Mouse (Mus musculus): Measurements from ENCODE around the gene Nostrin. TPM values are rescaled to one million over a fixed set of nuclear protein-coding genes. Genes with fewer than 3 reads are reported as not detected.

Nostrin gene
- total and polyA plus RNA-seq, 3 experiments: 0.11 TPM; not detected in 2

- no peak overlapping the region for H3K4me3 ChIP-seq (ENCODE audit: low read depth, low read length)
- no peak for ATAC-seq (ENCODE audit: extremely low read depth, insufficient number of reproducible peaks, low FRiP score, poor library complexity, severe bottlenecking)
These were observed 3.0 kb upstream of the Nostrin start for GRCm38 (mm10) chr2:69132488-69133040.

GRCm38 (mm10) chr2:69134186-69134585 is 1.4 kb upstream of the Nostrin start:
- Histone ChIP-seq H3K4me1 (ENCODE audit: insufficient read depth, low read depth, low read length) (no peaks in the 10 kb centered on the region), H3K36me3 (replicated peaks) (no peaks in the 10 kb centered on the region)

More at GRCm38 (mm10) chr2:69132488-69133040, 3.0 kb upstream of the Nostrin start:
- Histone ChIP-seq H3K4me1 (ENCODE audit: insufficient read depth, low read depth, low read length) (no peaks in the 10 kb centered on the region), H3K9me3 (replicated peaks) (no peaks in the 10 kb centered on the region), H3K27me3 (ENCODE audit: insufficient read depth, low read length) (peaks cover 11% of the 10 kb centered on the region), H3K36me3 (replicated peaks) (no peaks in the 10 kb centered on the region)
- TF ChIP-seq CTCF (IDR thresholded peaks at IDR 0.05; ENCODE audit: low read depth, low read length) (no peak), GATA2 (IDR thresholded peaks at IDR 0.05; ENCODE audit: borderline replicate concordance, low read depth, low read length) (no peak), GATA1 (IDR thresholded peaks at IDR 0.05; ENCODE audit: borderline replicate concordance, low read length) (no peak), TAL1 (conservative IDR thresholded peaks at IDR 0.05; ENCODE audit: low read depth, low read length) (no peak), POLR2AphosphoS5 (IDR thresholded peaks at IDR 0.05; ENCODE audit: insufficient replicate concordance, low read depth, low read length) (no peak)
- no peak for DNase-seq (ENCODE audit: low spot score)

GRCm38 (mm10) chr2:69134937-69135336 is 663 bp upstream of the Nostrin start:
- DNase-seq (ENCODE audit: low spot score) (no peak), ATAC-seq (ENCODE audit: extremely low read depth, insufficient number of reproducible peaks, low FRiP score, poor library complexity, severe bottlenecking) (no peak)
- peaks cover 5% of the 10 kb centered on the region for H3K27me3 ChIP-seq (ENCODE audit: insufficient read depth, low read length)
- no peaks in the 10 kb centered on the region for H3K4me1 ChIP-seq (ENCODE audit: insufficient read depth, low read depth, low read length)
- no peak overlapping the region for H3K4me3 ChIP-seq (ENCODE audit: low read depth, low read length)
- H3K36me3 ChIP-seq (replicated peaks): no peaks in the 10 kb centered on the region
- no peaks in the 10 kb centered on the region for H3K9me3 ChIP-seq (replicated peaks)
- TF ChIP-seq POLR2AphosphoS5 (IDR thresholded peaks at IDR 0.05; ENCODE audit: insufficient replicate concordance, low read depth, low read length): no peak
- TF ChIP-seq GATA1 (IDR thresholded peaks at IDR 0.05; ENCODE audit: borderline replicate concordance, low read length): no peak
- no peak for TF ChIP-seq TAL1 (conservative IDR thresholded peaks at IDR 0.05; ENCODE audit: low read depth, low read length)
- TF ChIP-seq GATA2 (IDR thresholded peaks at IDR 0.05; ENCODE audit: borderline replicate concordance, low read depth, low read length): no peak
- no peak for TF ChIP-seq CTCF (IDR thresholded peaks at IDR 0.05; ENCODE audit: low read depth, low read length)

More at GRCm38 (mm10) chr2:69134186-69134585, 1.4 kb upstream of the Nostrin start:
- Histone ChIP-seq H3K4me3 (ENCODE audit: low read depth, low read length) (no peak overlapping the region), H3K9me3 (replicated peaks) (no peaks in the 10 kb centered on the region), H3K27me3 (ENCODE audit: insufficient read depth, low read length) (peaks cover 5% of the 10 kb centered on the region)
- ATAC-seq (ENCODE audit: extremely low read depth, insufficient number of reproducible peaks, low FRiP score, poor library complexity, severe bottlenecking) (no peak), DNase-seq (ENCODE audit: low spot score) (no peak)
- TF ChIP-seq GATA2 (IDR thresholded peaks at IDR 0.05; ENCODE audit: borderline replicate concordance, low read depth, low read length) (no peak), POLR2AphosphoS5 (IDR thresholded peaks at IDR 0.05; ENCODE audit: insufficient replicate concordance, low read depth, low read length) (no peak), CTCF (IDR thresholded peaks at IDR 0.05; ENCODE audit: low read depth, low read length) (no peak), TAL1 (conservative IDR thresholded peaks at IDR 0.05; ENCODE audit: low read depth, low read length) (no peak), GATA1 (IDR thresholded peaks at IDR 0.05; ENCODE audit: borderline replicate concordance, low read length) (no peak)

- H3K27me3 ChIP-seq (ENCODE audit: insufficient read depth, low read length): peaks cover 8% of the 10 kb centered on the region
- no peaks in the 10 kb centered on the region for H3K36me3 ChIP-seq (replicated peaks)
- no peaks in the 10 kb centered on the region for H3K9me3 ChIP-seq (replicated peaks)
- no peaks in the 10 kb centered on the region for H3K4me1 ChIP-seq (ENCODE audit: insufficient read depth, low read depth, low read length)
- ATAC-seq (ENCODE audit: extremely low read depth, insufficient number of reproducible peaks, low FRiP score, poor library complexity, severe bottlenecking) (no peak), DNase-seq (ENCODE audit: low spot score) (no peak)
- TF ChIP-seq TAL1 (conservative IDR thresholded peaks at IDR 0.05; ENCODE audit: low read depth, low read length) (no peak), GATA1 (IDR thresholded peaks at IDR 0.05; ENCODE audit: borderline replicate concordance, low read length) (no peak), CTCF (IDR thresholded peaks at IDR 0.05; ENCODE audit: low read depth, low read length) (no peak), POLR2AphosphoS5 (IDR thresholded peaks at IDR 0.05; ENCODE audit: insufficient replicate concordance, low read depth, low read length) (no peak)
- H3K4me3 ChIP-seq (ENCODE audit: low read depth, low read length): no peak overlapping the region
These were observed 1.9 kb downstream of the Nostrin start for GRCm38 (mm10) chr2:69137406-69138084.

GRCm38 (mm10) chr2:69138759-69139158 is 3.2 kb downstream of the Nostrin start:
- TF ChIP-seq TAL1 (conservative IDR thresholded peaks at IDR 0.05; ENCODE audit: low read depth, low read length) (no peak), GATA2 (IDR thresholded peaks at IDR 0.05; ENCODE audit: borderline replicate concordance, low read depth, low read length) (no peak), GATA1 (IDR thresholded peaks at IDR 0.05; ENCODE audit: borderline replicate concordance, low read length) (no peak), POLR2AphosphoS5 (IDR thresholded peaks at IDR 0.05; ENCODE audit: insufficient replicate concordance, low read depth, low read length) (no peak), CTCF (IDR thresholded peaks at IDR 0.05; ENCODE audit: low read depth, low read length) (no peak)
- ATAC-seq (ENCODE audit: extremely low read depth, insufficient number of reproducible peaks, low FRiP score, poor library complexity, severe bottlenecking) (no peak), DNase-seq (ENCODE audit: low spot score) (no peak)
- H3K36me3 ChIP-seq (replicated peaks): no peaks in the 10 kb centered on the region
- no peak overlapping the region for H3K4me3 ChIP-seq (ENCODE audit: low read depth, low read length)
- no peaks in the 10 kb centered on the region for H3K9me3 ChIP-seq (replicated peaks)
- peaks cover 8% of the 10 kb centered on the region for H3K27me3 ChIP-seq (ENCODE audit: insufficient read depth, low read length)
- no peaks in the 10 kb centered on the region for H3K4me1 ChIP-seq (ENCODE audit: insufficient read depth, low read depth, low read length)

GRCm38 (mm10) chr2:69140215-69140614 is 4.6 kb downstream of the Nostrin start:
- Histone ChIP-seq H3K4me3 (ENCODE audit: low read depth, low read length) (no peak overlapping the region), H3K36me3 (replicated peaks) (no peaks in the 10 kb centered on the region), H3K27me3 (ENCODE audit: insufficient read depth, low read length) (peaks cover 6% of the 10 kb centered on the region), H3K4me1 (ENCODE audit: insufficient read depth, low read depth, low read length) (no peaks in the 10 kb centered on the region), H3K9me3 (replicated peaks) (no peaks in the 10 kb centered on the region)
- DNase-seq (ENCODE audit: low spot score) (no peak), ATAC-seq (ENCODE audit: extremely low read depth, insufficient number of reproducible peaks, low FRiP score, poor library complexity, severe bottlenecking) (no peak)
- TF ChIP-seq GATA1 (IDR thresholded peaks at IDR 0.05; ENCODE audit: borderline replicate concordance, low read length) (no peak), TAL1 (conservative IDR thresholded peaks at IDR 0.05; ENCODE audit: low read depth, low read length) (no peak), CTCF (IDR thresholded peaks at IDR 0.05; ENCODE audit: low read depth, low read length) (no peak), GATA2 (IDR thresholded peaks at IDR 0.05; ENCODE audit: borderline replicate concordance, low read depth, low read length) (no peak), POLR2AphosphoS5 (IDR thresholded peaks at IDR 0.05; ENCODE audit: insufficient replicate concordance, low read depth, low read length) (no peak)

Measured in G1E (cell line).